Mouse (Mus musculus) embryo, embryonic 11 days (tissue): ENCODE results near the gene Trmt13.
A peak's percentile ranks its signal among the peaks of the same experiment; 100 is the strongest.

Experiments used
- DNase-seq: peaks from one replicate; pipeline ENCODE4 v3.0.0-alpha.2; 2015

Gene Trmt13

GRCm38 (mm10) chr3:116542070-116542469, 72.3 kb downstream of the Trmt13 start:
- DNase-seq = no peak

DNA sequence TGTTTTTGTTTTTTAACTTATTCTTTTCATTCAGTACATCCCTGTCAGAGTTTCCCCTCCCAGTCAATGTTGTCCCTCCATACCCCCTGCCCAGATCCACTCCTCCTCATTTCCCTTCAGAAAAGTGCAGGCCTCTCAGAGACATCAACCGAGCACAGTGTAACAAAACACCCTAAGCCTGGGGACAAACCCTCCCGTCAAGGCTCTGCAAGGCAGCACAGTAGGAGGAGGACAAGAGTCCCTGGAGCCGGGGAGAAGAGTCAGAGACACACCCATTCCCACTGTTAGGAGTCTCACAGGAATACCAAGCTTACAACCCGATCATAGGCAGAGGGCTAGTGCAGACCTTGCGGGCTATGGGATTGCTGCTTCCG, 77.2 kb downstream of the Trmt13 start:
- DNase-seq = peak; percentile 18

GRCm38 (mm10) chr3:116536428-116537199, 77.8 kb downstream of the Trmt13 start:
- peak; percentile 47 for DNase-seq
